Mouse (Mus musculus): ENCODE measurements at regions not wholly inside any gene's neighbourhood (a gene's known extent, or its start where the extent isn't known, plus 50 kb on each side); places are given as distances from the start of the nearest gene placed in this dataset.

- DNase-seq: peak in 1 of 2 experiments; percentile 18
These were observed 747.5 kb upstream of the Jmjd1c start for GRCm38 (mm10) chr10:66348398-66348797.

DNA sequence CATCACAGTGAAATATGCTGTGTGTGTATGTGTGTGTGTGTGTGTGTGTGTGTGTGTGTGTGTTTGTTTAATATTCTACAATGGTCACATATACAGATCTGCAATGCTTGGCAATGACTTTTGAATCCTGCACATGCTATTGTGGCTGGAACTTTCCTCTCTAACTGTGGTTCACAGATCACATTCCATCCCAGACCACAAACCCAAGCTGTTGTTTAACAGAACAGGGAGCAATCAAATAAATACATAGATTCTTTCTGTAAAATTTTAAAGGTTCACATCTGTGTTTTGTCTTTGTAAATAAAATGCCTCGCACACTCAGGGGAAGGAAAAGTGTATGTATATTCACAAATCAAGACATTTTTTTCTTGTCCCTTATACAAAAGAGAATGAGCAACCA lies 744.9 kb upstream of the Jmjd1c start:
- DNase-seq: no peak

GRCm38 (mm10) chr10:66354072-66354471 lies 741.9 kb upstream of the Jmjd1c start:
- no peak for DNase-seq

- peak in 1 of 2 experiments; percentile 29 for DNase-seq
These were observed 740.9 kb upstream of the Jmjd1c start for GRCm38 (mm10) chr10:66354986-66355385.

DNA sequence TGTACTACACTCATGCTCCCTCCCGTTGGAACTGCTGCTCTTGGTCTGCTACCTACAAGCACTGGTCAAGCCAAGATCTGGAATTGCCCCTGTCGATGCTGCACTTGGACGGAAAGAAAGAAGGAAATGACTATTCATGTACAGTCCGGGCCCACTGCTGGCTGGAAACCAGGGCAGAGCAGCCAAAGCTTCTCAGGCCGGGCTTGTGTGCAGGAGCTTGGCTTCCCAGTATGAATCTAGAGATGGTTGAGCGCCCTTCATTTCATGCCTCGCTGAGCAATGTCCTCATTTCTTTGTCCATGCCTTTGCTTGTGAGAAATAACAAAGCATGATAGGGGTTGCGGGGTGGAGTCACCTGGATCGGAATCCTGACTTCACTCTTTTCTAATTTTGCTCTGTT lies 738.2 kb upstream of the Jmjd1c start:
- peak; percentile 97 for DNase-seq

- DNase-seq: peak; percentile 72 to 83
These were observed 725.8 kb upstream of the Jmjd1c start for GRCm38 (mm10) chr10:66370096-66370495.

DNA sequence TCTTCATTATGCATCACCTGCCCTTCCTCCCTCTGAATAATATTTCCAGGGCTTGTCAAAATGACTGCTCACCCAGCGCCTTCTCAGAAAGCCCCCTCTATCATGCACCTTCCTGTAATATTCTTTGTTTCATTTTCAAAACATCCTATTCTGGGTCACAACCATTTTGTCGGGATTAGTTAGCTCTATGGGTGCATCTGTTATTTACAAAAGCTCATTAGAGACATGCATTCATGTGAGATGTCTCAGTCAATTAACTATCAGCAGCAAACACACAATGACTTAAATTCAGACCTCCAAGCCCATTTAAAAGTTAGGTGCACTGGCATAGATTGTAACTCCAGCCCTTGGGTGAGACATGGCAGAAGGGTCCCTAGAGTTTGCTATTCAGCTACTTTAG lies 724.2 kb upstream of the Jmjd1c start:
- no peak for DNase-seq

Measured in cerebellum, postnatal 25 days (tissue).